Mouse (Mus musculus): ENCODE data around the gene Hap1. TPM values are rescaled to one million over a fixed set of nuclear protein-coding genes. Genes with fewer than 3 reads are reported as not detected.
A peak's percentile ranks its signal among the peaks of the same experiment; 100 is the strongest.
"Not testable (repeated sequence)": the region's sequence is repeated elsewhere in the genome, so short reads cannot be mapped to it uniquely, and the experiment has no call there.

Gene Hap1
- polyA plus RNA-seq, 1 experiment = 1.0 TPM

GRCm38 (mm10) chr11:100369145-100369544 is 13.2 kb upstream of the Hap1 start:
- Histone ChIP-seq H3K27me3 (ENCODE audit: control insufficient read depth, insufficient read depth, insufficient read length) (no peaks in the 10 kb centered on the region), H3K4me2 (ENCODE audit: low read depth) (no peak overlapping the region), H3K79me2 (ENCODE audit: control insufficient read depth, insufficient read depth) (no peaks in the 10 kb centered on the region), H3K4me3 (no peak overlapping the region), H3ac (ENCODE audit: control insufficient read depth, insufficient read length) (no peak overlapping the region), H3K36me3 (ENCODE audit: control insufficient read depth, insufficient read depth) (peaks cover 22% of the 10 kb centered on the region)
- TF ChIP-seq E2F4 (IDR thresholded peaks at IDR 0.05; ENCODE audit: insufficient read depth) (no peak), POLR2AphosphoS2 (IDR thresholded peaks at IDR 0.05; ENCODE audit: insufficient read length, low read depth) (peak; percentile 23), TCF12 (IDR thresholded peaks at IDR 0.05; ENCODE audit: insufficient read depth, poor library complexity, severe bottlenecking) (no peak), SRF (IDR thresholded peaks at IDR 0.05; ENCODE audit: control insufficient read depth, insufficient read length, low read depth) (no peak), MAX (IDR thresholded peaks at IDR 0.05; ENCODE audit: low read depth) (no peak), MYOG (IDR thresholded peaks at IDR 0.05; ENCODE audit: control insufficient read depth in 1 of 3, insufficient read depth in 1 of 3, insufficient read length in 2 of 3, low read depth in 2 of 3) (no peak)

GRCm38 (mm10) chr11:100362979-100363562 is 7.1 kb upstream of the Hap1 start:
- no peak overlapping the region for H3K4me3 ChIP-seq
- TF ChIP-seq MAX (IDR thresholded peaks at IDR 0.05; ENCODE audit: low read depth) = no peak
- no peak for TF ChIP-seq CEBPB (IDR thresholded peaks at IDR 0.05; ENCODE audit: insufficient read depth, poor library complexity, severe bottlenecking)
- TF ChIP-seq MYOD1 (IDR thresholded peaks at IDR 0.05; ENCODE audit: control insufficient read depth in 1 of 3, insufficient read length in 2 of 3, low read depth in 2 of 3) = no peak
- TF ChIP-seq SRF (IDR thresholded peaks at IDR 0.05; ENCODE audit: control insufficient read depth, insufficient read length, low read depth) = no peak
- H3K36me3 ChIP-seq (ENCODE audit: control insufficient read depth, insufficient read depth) = no peaks in the 10 kb centered on the region
- H3ac ChIP-seq (ENCODE audit: control insufficient read depth, insufficient read length) = no peak overlapping the region
- no peaks in the 10 kb centered on the region for H3K79me2 ChIP-seq (ENCODE audit: control insufficient read depth, insufficient read depth)
- H3K4me2 ChIP-seq (ENCODE audit: low read depth) = no peak overlapping the region
- no peaks in the 10 kb centered on the region for H3K27me3 ChIP-seq (ENCODE audit: control insufficient read depth, insufficient read depth, insufficient read length)

GRCm38 (mm10) chr11:100362209-100362978 is 6.5 kb upstream of the Hap1 start:
- no peaks in the 10 kb centered on the region for H3K79me2 ChIP-seq (ENCODE audit: control insufficient read depth, insufficient read depth)
- no peaks in the 10 kb centered on the region for H3K27me3 ChIP-seq (ENCODE audit: control insufficient read depth, insufficient read depth, insufficient read length)
- H3K4me3 ChIP-seq = no peak overlapping the region
- no peak for TF ChIP-seq SRF (IDR thresholded peaks at IDR 0.05; ENCODE audit: control insufficient read depth, insufficient read length, low read depth)
- no peak for TF ChIP-seq POLR2A (IDR thresholded peaks at IDR 0.05; ENCODE audit: insufficient read length, low read depth)
- TF ChIP-seq CEBPB (IDR thresholded peaks at IDR 0.05; ENCODE audit: insufficient read depth, poor library complexity, severe bottlenecking) = no peak
- TF ChIP-seq TCF3 (IDR thresholded peaks at IDR 0.05; ENCODE audit: insufficient read length, low read depth) = no peak
- TF ChIP-seq E2F4 (IDR thresholded peaks at IDR 0.05; ENCODE audit: insufficient read depth) = no peak
- TF ChIP-seq MYOD1 (IDR thresholded peaks at IDR 0.05; ENCODE audit: control insufficient read depth in 1 of 3, insufficient read length in 2 of 3, low read depth in 2 of 3) = no peak
- no peak for TF ChIP-seq TCF12 (IDR thresholded peaks at IDR 0.05; ENCODE audit: insufficient read depth, poor library complexity, severe bottlenecking)
- TF ChIP-seq POLR2AphosphoS2 (IDR thresholded peaks at IDR 0.05; ENCODE audit: insufficient read length, low read depth) = no peak
- no peak for TF ChIP-seq MYOG (IDR thresholded peaks at IDR 0.05; ENCODE audit: control insufficient read depth in 1 of 3, insufficient read depth in 1 of 3, insufficient read length in 2 of 3, low read depth in 2 of 3)
- TF ChIP-seq MAX (IDR thresholded peaks at IDR 0.05; ENCODE audit: low read depth) = no peak
- no peak for TF ChIP-seq REST (IDR thresholded peaks at IDR 0.05; ENCODE audit: insufficient read depth, insufficient read length)
- TF ChIP-seq USF1 (IDR thresholded peaks at IDR 0.05; ENCODE audit: low read depth) = no peak
- no peak overlapping the region for H3K4me2 ChIP-seq (ENCODE audit: low read depth)
- H3ac ChIP-seq (ENCODE audit: control insufficient read depth, insufficient read length) = no peak overlapping the region
- no peaks in the 10 kb centered on the region for H3K36me3 ChIP-seq (ENCODE audit: control insufficient read depth, insufficient read depth)

- not testable (repeated sequence) for H3ac ChIP-seq (ENCODE audit: control insufficient read depth, insufficient read length); H3K79me2 ChIP-seq (ENCODE audit: control insufficient read depth, insufficient read depth); H3K36me3 ChIP-seq (ENCODE audit: control insufficient read depth, insufficient read depth); H3K4me3 ChIP-seq; H3K27me3 ChIP-seq (ENCODE audit: control insufficient read depth, insufficient read depth, insufficient read length); H3K4me2 ChIP-seq (ENCODE audit: low read depth)
Measured at GRCm38 (mm10) chr11:100361059-100361458, 5.1 kb upstream of the Hap1 start.

- Histone ChIP-seq H3K4me3 (no peak overlapping the region), H3K36me3 (ENCODE audit: control insufficient read depth, insufficient read depth) (no peaks in the 10 kb centered on the region), H3K79me2 (ENCODE audit: control insufficient read depth, insufficient read depth) (no peaks in the 10 kb centered on the region), H3K4me2 (ENCODE audit: low read depth) (no peak overlapping the region), H3ac (ENCODE audit: control insufficient read depth, insufficient read length) (no peak overlapping the region), H3K27me3 (ENCODE audit: control insufficient read depth, insufficient read depth, insufficient read length) (no peaks in the 10 kb centered on the region)
- no peak for TF ChIP-seq POLR2AphosphoS2 (IDR thresholded peaks at IDR 0.05; ENCODE audit: insufficient read length, low read depth)
- TF ChIP-seq USF1 (IDR thresholded peaks at IDR 0.05; ENCODE audit: low read depth) = no peak
Measured at GRCm38 (mm10) chr11:100360175-100360574, 4.2 kb upstream of the Hap1 start.
